Mouse (Mus musculus) midbrain, embryonic 14.5 days (tissue): Measurements from ENCODE around the gene Dhrs2. TPM values are rescaled to one million over a fixed set of nuclear protein-coding genes. Genes with fewer than 3 reads are reported as not detected.

ENCODE experiments used
- ATAC-seq: fragments of 200-750 bp; cut with Nextera tagmentation; 2 replicates; pipeline ENCODE4 v1.8.0; 2017; ENCODE audit warnings: moderate number of reproducible peaks, moderate library complexity; ENCODE audit not compliant: low FRiP score, low TSS enrichment
- DNase-seq: peaks from one replicate; pipeline ENCODE4 v3.0.0-alpha.2; 2015
- H3K27ac ChIP-seq: fragments of 300-500 bp; sonication (generic); replicated peaks from 2 replicates; pipeline ENCODE4 v1.5.1; 2014; ENCODE audit warnings: mild to moderate bottlenecking, low read depth, low read length, moderate library complexity
- H3K27me3 ChIP-seq: fragments of 300-500 bp; sonication (generic); 2 replicates; pipeline ENCODE4 v1.6.1; 2014; ENCODE audit warnings: low read length, control low read depth, mixed read lengths; ENCODE audit not compliant: control insufficient read depth, insufficient read depth
- H3K36me3 ChIP-seq: fragments of 300-500 bp; sonication (generic); 2 replicates; pipeline ENCODE4 v1.6.1; 2014; ENCODE audit warnings: low read length, control low read depth; ENCODE audit not compliant: control insufficient read depth, insufficient read depth
- H3K4me1 ChIP-seq: fragments of 300-500 bp; sonication (generic); 2 replicates; pipeline ENCODE4 v1.6.1; 2014; ENCODE audit warnings: mild to moderate bottlenecking, antibody characterized with exemption, low read length, control low read depth; ENCODE audit not compliant: control insufficient read depth, insufficient read depth
- H3K4me2 ChIP-seq: fragments of 300-500 bp; sonication (generic); 2 replicates; pipeline ENCODE4 v1.6.1; 2014; ENCODE audit warnings: mild to moderate bottlenecking, low read length, moderate library complexity
- H3K4me3 ChIP-seq: fragments of 300-500 bp; sonication (generic); replicated peaks from 2 replicates; pipeline ENCODE4 v1.5.1; 2014; ENCODE audit warnings: low read depth, low read length
- H3K9ac ChIP-seq: fragments of 300-500 bp; sonication (generic); replicated peaks from 2 replicates; pipeline ENCODE4 v1.6.1; 2014; ENCODE audit warnings: mild to moderate bottlenecking, low read length, moderate library complexity
- H3K9me3 ChIP-seq: fragments of 300-500 bp; sonication (generic); 2 replicates; pipeline ENCODE4 v1.6.1; 2016; ENCODE audit warnings: low read length, control low read depth, mixed read lengths; ENCODE audit not compliant: control insufficient read depth
- WGBS: fragments of 180-500 bp; shearing (Covaris S2); extraction: QIAGEN DNeasy Blood & Tissue Kit; methylation state at CpG from one replicate; pipeline ENCODE4 v1.1.7; 2014; 5-methylcytosine and 5-hydroxymethylcytosine counted together
- polyA plus RNA-seq: library from polyadenylated mRNA; unstranded; fragments of >200 nt; fragmentation: Nextera tagmentation; extraction: Ambion mirVana; gene quantifications from 2 replicates; pipeline ENCODE4 v1.2.1, GENCODE M21; 2014

Gene Dhrs2
- polyA plus RNA-seq, 1 experiment from 2014 or later: 0.78 TPM

DNA sequence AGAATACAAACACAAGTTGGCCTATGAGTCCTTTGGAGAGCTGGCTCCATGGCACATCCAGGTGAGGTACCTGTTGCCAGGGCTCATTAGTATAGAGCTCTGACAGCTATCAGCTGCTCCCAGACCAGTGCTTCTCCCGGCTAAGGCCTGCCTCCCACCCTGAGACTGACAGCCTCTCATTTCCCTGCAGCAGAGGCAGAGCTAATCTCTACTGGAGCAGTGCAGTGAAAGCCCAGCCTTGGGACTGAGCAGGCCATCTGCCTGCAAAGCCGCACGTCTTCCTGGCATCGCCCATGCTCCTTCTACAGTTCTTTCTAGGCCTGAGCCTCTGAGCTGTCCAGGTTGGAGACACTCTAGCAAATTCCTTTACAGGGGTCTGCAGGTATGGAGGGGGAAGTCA lies 51.2 kb downstream of the Dhrs2 start:
- Histone ChIP-seq H3K27ac (no peak overlapping the region), H3K4me1 (no peaks in the 10 kb centered on the region), H3K9ac (no peak overlapping the region), H3K4me2 (no peak overlapping the region), H3K9me3 (no peaks in the 10 kb centered on the region), H3K27me3 (no peaks in the 10 kb centered on the region), H3K4me3 (no peak overlapping the region), H3K36me3 (no peaks in the 10 kb centered on the region)
- WGBS: 74% methylated on average over 4 of the region's 4 CpGs
- DNase-seq: no peak
- ATAC-seq: no peak

DNA sequence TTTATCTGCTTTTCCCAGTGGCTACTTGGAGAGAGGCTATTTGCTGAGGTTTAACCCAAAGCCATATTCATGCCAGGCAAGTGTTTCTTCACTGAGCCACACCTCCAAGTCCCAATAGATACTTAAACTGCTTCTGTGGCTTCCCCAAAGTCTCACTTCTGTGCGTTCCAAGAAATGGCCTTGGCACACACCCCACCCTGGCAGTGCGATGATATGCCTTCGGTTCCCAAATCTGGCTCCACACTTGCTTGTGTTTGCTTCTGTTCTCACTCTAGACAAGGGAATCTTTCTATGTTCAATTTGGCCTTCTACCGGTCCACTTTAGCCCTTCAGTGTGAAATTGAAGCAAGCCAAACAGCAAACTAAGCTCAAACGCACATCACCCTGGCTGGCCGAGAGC lies 53.0 kb downstream of the Dhrs2 start:
- DNase-seq (no peak), ATAC-seq (no peak)
- no peak overlapping the region for H3K4me2 ChIP-seq
- H3K27me3 ChIP-seq: no peaks in the 10 kb centered on the region
- WGBS: 91% methylated on average over 6 of the region's 6 CpGs
- H3K9ac ChIP-seq: no peak overlapping the region
- no peaks in the 10 kb centered on the region for H3K36me3 ChIP-seq
- H3K27ac ChIP-seq: no peak overlapping the region
- H3K9me3 ChIP-seq: no peaks in the 10 kb centered on the region
- no peak overlapping the region for H3K4me3 ChIP-seq
- H3K4me1 ChIP-seq: no peaks in the 10 kb centered on the region

DNA sequence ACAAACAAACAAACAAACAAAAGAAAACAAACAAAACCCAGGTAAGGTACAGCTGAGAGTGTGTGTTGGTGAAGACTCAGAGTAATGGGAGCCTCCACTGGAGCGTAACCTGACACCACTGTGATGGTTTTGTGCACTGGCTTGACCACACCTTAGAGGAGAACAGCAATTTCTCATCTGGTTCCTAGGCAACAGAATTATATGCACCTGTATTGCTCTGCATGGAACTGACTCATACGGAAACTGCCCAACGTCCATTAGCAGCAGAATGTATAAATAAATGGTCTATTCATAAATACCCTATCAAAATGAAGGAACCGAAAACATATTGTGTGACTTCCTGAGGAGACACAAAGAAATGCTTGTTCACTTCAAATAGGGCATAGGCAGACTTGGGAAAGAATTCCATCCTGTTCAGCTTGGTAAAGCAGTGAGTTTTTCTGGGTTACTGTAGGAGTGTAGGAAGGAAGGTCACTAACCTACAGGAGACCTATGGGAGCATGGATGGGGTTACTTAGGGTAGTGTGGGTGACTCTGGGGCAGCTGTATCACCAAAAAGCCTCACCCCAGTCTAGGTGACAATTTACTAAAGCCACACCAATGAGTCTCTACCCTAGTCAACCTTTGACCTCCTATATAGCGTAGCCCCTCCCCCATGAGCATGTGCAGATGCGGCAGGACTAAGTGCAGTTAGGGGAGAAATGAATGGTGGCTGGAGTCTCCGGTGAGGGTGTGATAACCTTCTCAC lies 57.7 kb downstream of the Dhrs2 start:
- Histone ChIP-seq H3K36me3 (no peaks in the 10 kb centered on the region), H3K4me1 (no peaks in the 10 kb centered on the region), H3K4me3 (no peak overlapping the region), H3K4me2 (no peak overlapping the region), H3K27ac (no peak overlapping the region), H3K9me3 (no peaks in the 10 kb centered on the region), H3K9ac (no peak overlapping the region), H3K27me3 (no peaks in the 10 kb centered on the region)
- ATAC-seq (no peak), DNase-seq (no peak)
- 90% methylated on average over 7 of the region's 7 CpGs for WGBS

Other genes with a start within 250 kb of the Dhrs2 start
- gene Gm17428, start 245.1 kb upstream of the Dhrs2 start, polyA plus RNA-seq: not detected in 2 replicates
- gene Myh7, start 227.4 kb upstream of the Dhrs2 start, polyA plus RNA-seq: 5.4 and 7.7 TPM in 2 replicates
- 51.7 and 54.3 TPM in 2 replicates for gene Ngdn, start 206.6 kb upstream of the Dhrs2 start, polyA plus RNA-seq
- gene Zfhx2, start 129.7 kb upstream of the Dhrs2 start, polyA plus RNA-seq: 24.9 and 28.4 TPM in 2 replicates
- 27.9 and 33.7 TPM in 2 replicates for gene Thtpa, start 127.2 kb upstream of the Dhrs2 start, polyA plus RNA-seq
- gene Ap1g2, start 115.4 kb upstream of the Dhrs2 start, polyA plus RNA-seq: 6.8 and 7.6 TPM in 2 replicates
- gene Jph4, start 105.1 kb upstream of the Dhrs2 start, polyA plus RNA-seq: 31.1 and 38.9 TPM in 2 replicates